Mouse (Mus musculus): ENCODE data around the gene Lonrf3.
A peak's percentile ranks its signal among the peaks of the same experiment; 100 is the strongest.

The Lonrf3 gene

DNA sequence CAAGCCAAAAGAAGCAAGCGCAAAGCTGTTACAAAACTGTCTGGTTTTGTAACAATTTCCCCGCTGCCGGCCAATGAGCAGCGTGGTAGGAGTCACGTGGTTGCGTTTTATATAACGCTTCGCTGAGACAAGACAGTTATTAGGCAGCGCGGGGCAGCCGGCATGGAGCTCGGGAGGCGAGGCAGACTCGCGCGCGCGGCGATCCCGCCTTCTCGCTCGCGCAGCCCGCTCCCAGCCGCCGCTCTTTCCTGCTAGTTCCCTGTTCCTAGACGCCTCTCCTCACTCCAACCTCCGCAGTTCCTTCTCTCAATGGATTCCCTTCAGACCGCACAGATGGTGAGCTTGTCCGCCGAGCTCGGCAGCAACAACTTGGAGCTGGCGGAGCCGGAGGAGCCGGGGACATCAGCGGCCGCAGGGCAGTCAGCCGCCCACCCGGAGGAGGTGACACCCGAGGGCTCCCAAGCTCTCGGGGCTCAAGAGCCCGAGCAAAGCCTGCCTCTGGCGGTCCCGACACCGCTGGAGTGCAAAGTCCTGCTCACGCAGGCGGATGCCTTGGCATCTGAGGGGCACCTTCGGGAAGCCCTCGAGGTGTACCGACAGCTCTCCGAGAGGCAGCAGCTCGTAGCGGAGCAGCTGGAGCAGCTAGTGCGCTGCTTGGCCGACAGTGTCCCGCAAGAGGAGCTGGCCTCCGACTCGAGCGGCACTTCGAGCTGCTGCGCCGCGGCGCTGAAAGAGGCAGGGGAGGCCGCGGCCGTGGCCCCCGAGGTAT is at the start of gene Lonrf3:
Gene Lonrf3 (plus strand): TSS at position 83 of the 769 bp plus-strand sequence.
- peak; percentile 49 for DNase-seq

DNA sequence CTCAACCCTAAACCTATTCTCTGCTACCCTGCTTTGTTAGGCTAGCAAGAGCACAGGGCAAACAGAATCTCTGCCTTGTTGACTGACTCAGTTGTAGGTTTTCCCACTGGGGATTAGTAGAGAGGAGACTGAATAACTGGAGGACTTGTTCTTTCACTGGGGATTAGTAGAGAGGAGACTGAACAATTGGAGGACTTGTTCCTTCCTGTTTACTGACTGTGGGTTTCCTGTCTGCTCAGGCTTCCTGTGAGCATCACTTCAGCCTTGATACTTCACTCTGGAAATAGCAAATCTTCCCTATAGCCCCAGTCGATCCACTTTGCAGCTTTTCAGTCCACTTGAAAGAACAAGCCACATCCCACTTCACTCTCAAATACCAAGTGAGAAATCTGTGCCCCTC is 49.4 kb upstream of the Lonrf3 start:
- peak; percentile 3 for DNase-seq

DNA sequence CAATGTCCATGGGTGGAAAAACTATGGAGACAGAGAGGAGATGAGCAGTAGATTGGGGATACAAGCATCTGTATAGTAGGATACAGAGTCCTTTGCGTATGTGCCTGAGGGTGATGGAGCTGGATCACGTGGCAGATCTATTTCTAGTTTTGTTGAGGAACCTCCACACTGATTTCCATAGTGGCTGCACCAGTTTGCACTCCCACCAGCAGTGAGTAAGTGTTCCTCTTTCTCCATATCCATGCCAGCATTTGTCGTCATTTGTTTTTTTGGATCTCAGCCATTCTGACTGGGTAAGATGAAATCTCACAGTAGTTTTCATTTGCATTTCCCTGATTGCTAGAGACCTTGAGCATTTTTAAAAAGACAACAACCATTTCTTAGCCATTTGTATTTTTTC is 16.7 kb upstream of the Lonrf3 start:
- no peak for DNase-seq

DNA sequence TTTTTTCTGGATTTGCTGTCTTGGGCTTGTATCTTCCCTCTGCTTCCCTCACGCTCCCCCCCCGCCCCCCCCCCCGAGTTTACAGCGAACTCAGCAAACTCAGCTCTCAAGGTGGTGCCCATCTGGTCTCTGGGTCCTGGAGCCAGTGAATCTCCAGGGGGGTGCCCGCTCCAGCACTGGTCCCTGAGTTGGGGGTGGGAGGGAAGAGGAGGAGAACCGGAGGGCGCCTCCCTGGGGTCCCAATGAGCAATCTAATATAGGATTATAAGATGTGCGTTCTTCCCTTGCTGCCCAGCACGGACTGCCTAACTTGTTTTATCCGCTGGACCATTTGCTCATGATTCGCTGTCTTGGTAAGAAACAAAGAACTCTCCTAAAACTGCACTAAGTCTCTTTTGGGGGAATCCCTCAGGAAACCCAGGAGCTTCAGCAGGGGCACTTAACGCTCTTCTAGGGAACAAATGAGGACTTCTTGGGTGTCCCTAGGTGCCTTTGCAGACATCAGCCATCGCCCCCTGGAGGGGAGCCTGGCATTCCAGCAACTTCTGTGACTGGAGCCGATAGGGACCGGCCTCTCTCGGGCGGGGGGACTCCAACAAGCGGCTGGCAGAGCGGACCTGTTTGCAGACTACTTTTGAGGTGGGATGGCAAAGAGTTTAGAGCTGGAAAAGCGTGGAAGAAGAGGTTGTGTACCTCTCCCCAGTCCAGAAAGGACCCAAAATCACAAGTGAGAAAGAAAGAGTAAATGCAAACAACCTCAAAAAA is 480 bp upstream of the Lonrf3 start:
- DNase-seq: peak; percentile 21

DNA sequence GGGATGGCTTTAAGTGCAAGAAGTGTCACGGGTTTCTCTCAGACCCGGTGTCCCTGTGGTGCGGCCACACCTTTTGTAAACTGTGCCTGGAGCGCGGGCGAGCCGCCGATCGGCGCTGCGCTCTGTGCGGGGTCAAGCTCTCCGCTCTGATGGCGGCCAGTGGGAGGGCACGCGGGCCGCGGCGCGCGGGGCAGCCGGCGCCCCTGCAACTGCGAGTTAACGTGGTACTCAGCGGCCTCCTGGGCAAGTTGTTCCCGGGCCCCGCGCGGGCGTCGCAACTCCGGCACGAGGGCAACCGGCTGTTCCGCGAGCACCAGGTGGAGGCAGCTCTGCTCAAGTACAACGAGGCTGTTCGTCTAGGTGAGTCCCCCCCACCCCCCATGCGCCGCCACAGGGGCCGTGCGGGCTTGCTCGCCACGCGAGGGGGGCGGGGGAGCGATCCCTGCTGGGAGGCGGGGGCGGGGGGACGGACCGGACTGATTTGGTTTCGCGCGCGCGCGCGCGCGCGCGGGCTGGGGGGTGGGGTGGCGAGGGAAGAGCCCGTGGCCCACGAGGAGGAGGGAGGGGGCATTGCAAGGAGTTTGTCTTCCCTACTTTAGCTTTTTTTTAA is 992 bp downstream of the Lonrf3 start:
- DNase-seq: peak; percentile 19

DNA sequence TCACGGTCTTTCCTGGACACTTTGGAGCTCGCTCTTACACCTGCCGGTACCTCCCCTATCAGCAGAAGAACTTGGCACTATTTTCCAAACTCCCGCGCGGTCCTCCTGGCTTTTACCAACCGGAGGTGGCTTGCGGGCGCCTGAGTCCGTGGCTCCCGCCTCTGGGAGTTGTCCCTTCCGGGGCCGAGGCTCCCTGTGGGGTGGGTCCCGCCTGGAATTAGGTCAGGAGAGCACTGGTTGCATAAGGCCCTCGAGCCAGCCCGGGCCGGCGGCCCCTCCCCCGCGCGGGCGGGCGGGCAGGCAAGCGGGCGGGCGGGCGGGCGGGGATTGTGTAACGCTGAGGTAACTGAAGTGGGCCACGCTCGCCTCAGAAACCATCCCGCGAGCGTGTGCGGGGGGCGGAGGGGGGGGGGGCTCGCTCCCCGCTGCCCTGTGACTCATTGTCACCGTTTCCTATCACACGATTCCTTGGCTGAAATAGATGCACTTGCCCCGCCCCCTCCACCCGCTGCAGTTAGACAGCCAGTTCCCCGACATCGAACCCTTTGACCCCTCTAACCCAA is 1.8 kb downstream of the Lonrf3 start:
- peak; percentile 10 for DNase-seq

DNA sequence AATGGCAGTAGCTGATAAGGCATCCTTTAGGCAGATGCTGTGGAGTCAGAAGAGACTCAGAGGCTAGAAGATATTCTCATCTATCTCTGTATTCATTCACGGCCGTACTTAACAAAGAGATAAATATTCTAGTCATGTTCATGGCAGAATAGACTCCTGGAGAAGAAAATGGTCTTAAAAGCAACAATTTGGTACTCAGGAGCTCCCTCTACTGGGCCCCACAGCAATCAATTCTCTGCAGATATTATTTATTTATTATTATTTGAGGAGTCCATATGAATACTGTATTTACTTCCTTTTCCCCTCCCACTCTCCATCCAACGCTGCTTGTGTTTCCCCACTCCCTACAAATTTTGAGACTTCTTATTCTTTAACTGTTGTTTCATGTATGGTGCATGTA is 24.3 kb downstream of the Lonrf3 start:
- no peak for DNase-seq

DNA sequence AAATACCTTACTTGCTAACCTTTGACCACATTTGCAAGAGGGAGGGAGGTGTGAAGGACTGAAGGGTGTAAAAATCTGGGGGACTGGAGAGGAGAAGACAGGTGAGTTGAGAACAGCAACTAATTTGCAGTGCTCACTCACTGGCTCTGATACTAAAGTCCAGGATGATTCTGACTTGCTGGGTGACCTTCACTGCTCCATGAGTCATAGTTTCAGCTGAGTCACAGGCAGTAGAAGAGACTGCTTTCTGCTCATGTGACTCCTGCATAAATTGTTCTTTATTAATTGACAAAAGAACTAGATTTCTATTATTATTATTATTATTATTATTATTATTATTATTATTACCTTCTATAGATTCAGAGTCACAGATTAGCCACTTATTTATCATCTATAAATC is 57.2 kb downstream of the Lonrf3 start:
- no peak for DNase-seq

DNA sequence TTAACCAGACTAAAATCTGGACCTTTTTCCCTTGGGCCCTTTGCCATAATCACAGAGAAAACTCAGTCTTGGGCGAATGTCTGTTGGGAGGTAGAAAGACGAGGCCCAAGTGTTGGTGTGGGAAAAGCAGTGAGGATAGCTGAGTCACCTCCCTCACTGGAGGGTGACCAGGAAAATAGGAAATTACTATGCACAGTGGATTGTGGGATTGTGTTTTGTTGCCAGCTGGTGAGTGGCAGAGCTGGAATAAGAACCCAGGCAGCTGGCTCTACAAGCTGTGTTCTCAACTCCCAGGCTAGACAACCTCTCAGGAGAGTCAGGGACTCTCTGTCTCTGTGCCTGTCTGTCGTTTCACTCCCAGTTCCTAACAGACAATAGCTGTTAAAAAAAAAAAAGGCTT is 61.8 kb downstream of the Lonrf3 start:
- DNase-seq: no peak

DNA sequence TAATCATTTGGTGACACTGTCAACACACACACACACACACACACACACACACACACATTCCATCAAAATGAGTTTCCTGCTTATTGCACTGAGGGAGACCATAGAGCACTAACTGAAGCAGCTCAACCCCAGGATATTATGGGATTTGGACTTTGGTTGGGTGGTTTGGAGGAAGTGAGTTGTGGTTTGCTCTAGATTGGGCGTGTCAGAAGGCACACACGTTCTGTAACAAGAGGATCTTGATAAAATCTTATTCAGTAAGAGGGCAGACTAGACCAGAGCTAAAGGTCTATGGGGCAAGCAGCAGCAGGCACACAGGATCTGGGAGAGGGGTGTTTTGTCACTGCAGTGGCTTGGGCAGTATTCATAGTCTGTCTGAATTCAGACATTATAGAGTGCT is 62.4 kb downstream of the Lonrf3 start:
- DNase-seq: no peak

DNA sequence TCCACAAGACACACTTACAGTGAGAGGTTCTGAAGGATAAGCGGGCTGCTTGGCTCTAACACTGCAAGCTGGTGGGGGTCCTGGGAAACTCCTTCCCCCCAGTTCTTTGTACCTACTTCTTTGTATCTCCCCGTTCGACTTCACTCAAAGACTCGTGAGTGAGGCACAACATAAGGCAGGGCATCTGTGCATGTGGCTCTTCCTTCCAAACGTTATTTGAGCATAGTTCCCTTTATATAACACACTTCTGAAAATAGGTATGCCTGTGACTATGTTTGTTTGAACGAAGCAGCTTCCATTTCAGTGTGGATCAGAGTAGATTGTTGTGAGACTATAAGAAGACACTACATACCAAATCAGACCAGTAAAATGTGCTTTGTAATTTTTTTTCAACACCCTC is 64.5 kb downstream of the Lonrf3 start:
- no peak for DNase-seq

DNA sequence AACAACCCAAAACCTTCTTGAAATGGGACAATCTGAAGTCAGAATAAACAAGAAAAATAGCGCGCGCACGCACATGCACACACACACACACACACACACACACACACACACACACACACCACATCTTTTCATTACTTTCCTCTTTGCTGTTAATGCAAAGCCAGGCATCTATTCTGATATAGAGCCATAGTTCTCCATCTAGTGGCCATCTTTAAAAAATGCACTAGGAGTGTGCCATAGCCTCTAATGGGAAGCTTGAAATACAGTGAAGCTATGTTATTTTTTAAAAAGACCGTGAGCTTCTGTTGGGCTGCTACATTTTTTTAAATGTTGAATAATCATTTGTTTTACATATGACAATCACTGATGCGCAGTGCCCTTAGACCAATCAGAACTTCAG is 65.1 kb downstream of the Lonrf3 start:
- no peak for DNase-seq

DNA sequence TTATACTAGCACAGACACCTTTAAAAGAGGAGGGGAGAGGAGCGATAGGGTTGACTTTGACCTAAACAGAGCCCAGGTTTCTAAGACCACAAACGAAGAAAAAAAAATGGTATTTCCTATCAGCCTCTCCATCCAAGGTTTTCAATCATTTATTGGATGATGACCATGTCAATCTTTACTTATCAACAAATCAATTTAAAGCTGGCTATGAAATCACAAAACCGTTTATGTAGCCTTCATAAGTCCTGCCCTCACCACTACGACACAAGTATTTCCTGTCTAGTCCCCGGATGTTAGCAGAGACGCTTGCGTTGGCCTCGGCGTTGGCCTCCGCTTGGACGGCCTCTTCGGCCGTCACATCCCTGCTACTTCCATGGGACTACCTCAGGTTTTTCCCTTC is 72.8 kb downstream of the Lonrf3 start, which contains the start of gene Gm6268:
Gene Gm6268 (plus strand): TSS at position 301 of the 400 bp plus-strand sequence.
- no peak for DNase-seq

DNA sequence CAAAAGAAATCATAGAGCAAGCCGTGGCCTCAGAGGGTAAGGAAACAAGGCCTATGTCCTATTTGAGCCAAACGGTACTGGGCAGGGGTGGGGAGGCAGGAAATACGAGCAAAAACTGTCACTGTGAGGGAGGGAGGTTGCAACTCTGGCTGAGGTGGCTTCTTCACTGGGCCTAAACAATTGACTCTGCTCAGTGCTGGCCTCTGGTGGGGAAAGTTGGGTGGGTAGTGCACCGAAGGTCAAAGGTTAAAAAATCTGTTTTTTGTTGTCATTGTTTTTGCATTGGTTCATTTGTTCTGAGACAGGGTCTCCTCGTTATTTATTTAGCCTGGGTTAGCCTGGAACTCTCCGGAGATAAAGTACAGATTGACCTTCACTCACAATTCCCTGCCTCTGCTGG is 74.2 kb downstream of the Lonrf3 start:
- peak; percentile 38 for DNase-seq

Measured in thymus, postnatal 14 days (tissue).